Mouse (Mus musculus) kidney, postnatal 0 days (tissue): ENCODE data around the gene Pmepa1. TPM values are rescaled to one million over a fixed set of nuclear protein-coding genes. Genes with fewer than 3 reads are reported as not detected.

Source experiments
- ATAC-seq: fragments of 200-750 bp; cut with Nextera tagmentation; replicated peaks from 2 replicates; pipeline ENCODE4 v1.8.0; 2017; ENCODE audit warnings: low read depth, moderate number of reproducible peaks, moderate TSS enrichment, moderate library complexity; ENCODE audit not compliant: low FRiP score
- DNase-seq: peaks from one replicate; pipeline ENCODE4 v3.0.0-alpha.2; 2016; ENCODE audit warnings: low spot score
- H3K27ac ChIP-seq: fragments of 300-500 bp; sonication (generic); 2 replicates; pipeline ENCODE4 v1.5.1; 2014; ENCODE audit warnings: mild to moderate bottlenecking
- H3K27me3 ChIP-seq: fragments of 300-500 bp; sonication (generic); 2 replicates; pipeline ENCODE4 v1.6.1; 2014; ENCODE audit warnings: low read length, mixed read lengths; ENCODE audit not compliant: insufficient read depth
- H3K36me3 ChIP-seq: fragments of 300-500 bp; sonication (generic); 2 replicates; pipeline ENCODE4 v1.6.1; 2014; ENCODE audit warnings: low read length, mixed read lengths; ENCODE audit not compliant: insufficient read depth
- H3K4me1 ChIP-seq: fragments of 300-500 bp; sonication (generic); replicated peaks from 2 replicates; pipeline ENCODE4 v1.6.1; 2014; ENCODE audit warnings: antibody characterized with exemption, low read length, mixed read lengths; ENCODE audit not compliant: insufficient read depth
- H3K4me2 ChIP-seq: fragments of 300-500 bp; sonication (generic); 2 replicates; pipeline ENCODE4 v1.6.1; 2014; ENCODE audit warnings: mild to moderate bottlenecking, low read length, moderate library complexity, mixed read lengths
- H3K4me3 ChIP-seq: fragments of 300-500 bp; sonication (generic); replicated peaks from 2 replicates; pipeline ENCODE4 v1.5.1; 2014; ENCODE audit warnings: low read depth, low read length
- H3K9ac ChIP-seq: fragments of 300-500 bp; sonication (generic); 2 replicates; pipeline ENCODE4 v1.6.1; 2014; ENCODE audit warnings: low read depth, low read length
- H3K9me3 ChIP-seq: fragments of 300-500 bp; sonication (generic); replicated peaks from 2 replicates; pipeline ENCODE4 v1.6.1; 2016; ENCODE audit warnings: low read length, inconsistent platforms, mixed read lengths
- CTCF ChIP-seq: IDR thresholded peaks from 2 replicates; pipeline ENCODE4 v1.5.1; 2016; ENCODE audit warnings: antibody characterized with exemption, low read depth, mild to moderate bottlenecking, moderate library complexity
- whole genome bisulfite sequencing: fragments of 180-500 bp; shearing (Covaris S2); extraction: QIAGEN DNeasy Blood & Tissue Kit; methylation state at CpG from one replicate; pipeline ENCODE4 v1.1.7; 2014; 5-methylcytosine and 5-hydroxymethylcytosine counted together
- polyA plus RNA-seq: library from polyadenylated mRNA; unstranded; fragments of >200 nt; fragmentation: Nextera tagmentation; extraction: Ambion mirVana; gene quantifications from 2 replicates; pipeline ENCODE4 v1.2.1, GENCODE M21; 2015

Gene Pmepa1
- polyA plus RNA-seq, 1 experiment from 2014 or later = 5.8 TPM

- no peak for ATAC-seq
- Histone ChIP-seq H3K9ac (no peak overlapping the region), H3K9me3 (no peaks in the 10 kb centered on the region), H3K4me3 (no peak overlapping the region), H3K4me1 (no peaks in the 10 kb centered on the region), H3K27me3 (no peaks in the 10 kb centered on the region), H3K36me3 (no peaks in the 10 kb centered on the region), H3K4me2 (no peak overlapping the region), H3K27ac (no peak overlapping the region)
- DNase-seq = no peak
- 92% methylated on average over 14 of the region's 14 CpGs for WGBS
- TF ChIP-seq CTCF = no peak
Measured at GRCm38 (mm10) chr2:173205563-173206099, 70.7 kb downstream of the Pmepa1 start.

- H3K9ac ChIP-seq = no peak overlapping the region
- H3K9me3 ChIP-seq = no peaks in the 10 kb centered on the region
- no peak for TF ChIP-seq CTCF
- no peaks in the 10 kb centered on the region for H3K36me3 ChIP-seq
- no peak overlapping the region for H3K4me3 ChIP-seq
- ATAC-seq = no peak
- no peak for DNase-seq
- H3K4me2 ChIP-seq = no peak overlapping the region
- H3K27me3 ChIP-seq = no peaks in the 10 kb centered on the region
- no peak overlapping the region for H3K27ac ChIP-seq
- 59% methylated on average over 4 of the region's 4 CpGs for WGBS
- no peaks in the 10 kb centered on the region for H3K4me1 ChIP-seq
Measured at GRCm38 (mm10) chr2:173204671-173205070, 71.7 kb downstream of the Pmepa1 start.

GRCm38 (mm10) chr2:173203726-173204125 is 72.6 kb downstream of the Pmepa1 start:
- ATAC-seq (no peak), DNase-seq (no peak)
- 94% methylated on average over 3 of the region's 3 CpGs for whole genome bisulfite sequencing
- Histone ChIP-seq H3K36me3 (no peaks in the 10 kb centered on the region), H3K4me2 (no peak overlapping the region), H3K4me1 (no peaks in the 10 kb centered on the region), H3K4me3 (no peak overlapping the region), H3K27ac (no peak overlapping the region), H3K9me3 (no peaks in the 10 kb centered on the region), H3K27me3 (no peaks in the 10 kb centered on the region), H3K9ac (no peak overlapping the region)
- no peak for TF ChIP-seq CTCF

- Histone ChIP-seq H3K4me2 (no peak overlapping the region), H3K4me1 (no peaks in the 10 kb centered on the region), H3K27ac (no peak overlapping the region), H3K9me3 (no peaks in the 10 kb centered on the region), H3K36me3 (no peaks in the 10 kb centered on the region), H3K4me3 (no peak overlapping the region), H3K27me3 (no peaks in the 10 kb centered on the region), H3K9ac (no peak overlapping the region)
- TF ChIP-seq CTCF = no peak
- 77% methylated on average over 19 of the region's 19 CpGs for WGBS
- DNase-seq (no peak), ATAC-seq (no peak)
Measured at GRCm38 (mm10) chr2:173202924-173203689, 73.2 kb downstream of the Pmepa1 start.

GRCm38 (mm10) chr2:173194796-173195195 is 81.5 kb downstream of the Pmepa1 start:
- no peaks in the 10 kb centered on the region for H3K27me3 ChIP-seq
- WGBS = 88% methylated on average over 4 of the region's 4 CpGs
- no peaks in the 10 kb centered on the region for H3K4me1 ChIP-seq
- ATAC-seq (no peak), DNase-seq (no peak)
- no peaks in the 10 kb centered on the region for H3K9me3 ChIP-seq
- no peak overlapping the region for H3K4me3 ChIP-seq
- no peaks in the 10 kb centered on the region for H3K36me3 ChIP-seq
- no peak for TF ChIP-seq CTCF
- H3K9ac ChIP-seq = no peak overlapping the region
- no peak overlapping the region for H3K27ac ChIP-seq
- H3K4me2 ChIP-seq = no peak overlapping the region

- DNase-seq (peak; percentile 40), ATAC-seq (no peak)
- H3K27ac ChIP-seq = no peak overlapping the region
- no peaks in the 10 kb centered on the region for H3K9me3 ChIP-seq
- no peak overlapping the region for H3K4me3 ChIP-seq
- TF ChIP-seq CTCF = no peak
- no peak overlapping the region for H3K9ac ChIP-seq
- H3K4me1 ChIP-seq = no peaks in the 10 kb centered on the region
- no peaks in the 10 kb centered on the region for H3K27me3 ChIP-seq
- no peak overlapping the region for H3K4me2 ChIP-seq
- H3K36me3 ChIP-seq = no peaks in the 10 kb centered on the region
- WGBS = 33% methylated on average over 8 of the region's 8 CpGs
Measured at GRCm38 (mm10) chr2:173187182-173187855, 89.0 kb downstream of the Pmepa1 start.
